Mouse (Mus musculus): ENCODE data around the gene Sprr1a. TPM values are rescaled to one million over a fixed set of nuclear protein-coding genes. Genes with fewer than 3 reads are reported as not detected.

The Sprr1a gene
- polyA plus RNA-seq, 1 experiment from 2014 or later: not detected

DNA sequence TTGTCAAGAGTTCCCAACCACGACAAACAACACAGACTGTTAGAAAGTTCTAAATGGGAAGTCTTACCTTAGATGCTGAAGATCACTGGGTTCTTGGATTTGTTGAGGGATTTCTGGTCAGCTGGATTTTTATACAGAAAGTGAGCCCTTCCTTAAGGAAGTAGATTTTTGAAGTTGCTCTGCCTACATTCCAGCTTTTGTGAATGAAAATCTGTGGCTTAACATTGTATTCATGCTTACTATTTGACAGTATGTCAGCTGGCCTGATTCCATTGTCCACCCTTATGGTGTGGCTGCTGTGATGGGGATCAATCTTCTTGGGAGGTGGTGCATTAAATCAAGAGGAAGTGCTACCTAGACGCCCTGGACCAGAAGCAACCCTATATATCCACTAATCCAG lies 27.1 kb downstream of the Sprr1a start, which contains the start of gene Sprr3:
Gene Sprr3, minus strand, starts transcription at position 101 of the 400 bp plus-strand sequence.
- H3K4me1 ChIP-seq (replicated peaks): no peaks in the 10 kb centered on the region
- ATAC-seq (ENCODE audit: low read depth): no peak
- no peaks in the 10 kb centered on the region for H3K27me3 ChIP-seq
- H3K9me3 ChIP-seq (replicated peaks): no peaks in the 10 kb centered on the region
- no peak within 1 kb of the TSS for H3K9ac ChIP-seq
- H3K4me3 ChIP-seq (replicated peaks): no peak within 1 kb of the TSS
- WGBS (ENCODE audit: insufficient replicate concordance): 43% methylated on average over 2 of the region's 2 CpGs
- H3K36me3 ChIP-seq: no peaks in the 10 kb centered on the region
- no peak within 1 kb of the TSS for H3K4me2 ChIP-seq
- no peak for DNase-seq
- H3K27ac ChIP-seq: no peak within 1 kb of the TSS

GRCm38 (mm10) chr3:92455151-92455550 lies 30.5 kb downstream of the Sprr1a start:
- no peak for DNase-seq
- H3K9ac ChIP-seq: no peak overlapping the region
- H3K36me3 ChIP-seq: no peaks in the 10 kb centered on the region
- 74% methylated on average over 5 of the region's 5 CpGs for WGBS (ENCODE audit: insufficient replicate concordance)
- no peak for ATAC-seq (ENCODE audit: low read depth)
- H3K27me3 ChIP-seq: no peaks in the 10 kb centered on the region
- no peaks in the 10 kb centered on the region for H3K9me3 ChIP-seq (replicated peaks)
- H3K4me2 ChIP-seq: no peak overlapping the region
- no peak overlapping the region for H3K27ac ChIP-seq
- H3K4me1 ChIP-seq (replicated peaks): no peaks in the 10 kb centered on the region
- H3K4me3 ChIP-seq (replicated peaks): no peak overlapping the region

- no peak overlapping the region for H3K4me2 ChIP-seq
- H3K27ac ChIP-seq: no peak overlapping the region
- ATAC-seq (ENCODE audit: low read depth) (no peak), DNase-seq (no peak)
- H3K4me1 ChIP-seq (replicated peaks): no peaks in the 10 kb centered on the region
- H3K9ac ChIP-seq: no peak overlapping the region
- WGBS (ENCODE audit: insufficient replicate concordance): 58% methylated on average over 3 of the region's 3 CpGs
- no peaks in the 10 kb centered on the region for H3K9me3 ChIP-seq (replicated peaks)
- no peaks in the 10 kb centered on the region for H3K27me3 ChIP-seq
- no peak overlapping the region for H3K4me3 ChIP-seq (replicated peaks)
- no peaks in the 10 kb centered on the region for H3K36me3 ChIP-seq
Measured at GRCm38 (mm10) chr3:92440177-92440576, 45.5 kb downstream of the Sprr1a start.

GRCm38 (mm10) chr3:92438689-92439088 lies 47.0 kb downstream of the Sprr1a start, which contains the start of gene Sprr1b:
Gene Sprr1b (minus strand): TSS chr3:92438789.
- Histone ChIP-seq H3K27me3 (no peaks in the 10 kb centered on the region), H3K36me3 (no peaks in the 10 kb centered on the region), H3K27ac (no peak within 1 kb of the TSS), H3K4me2 (no peak within 1 kb of the TSS), H3K9me3 (replicated peaks) (no peaks in the 10 kb centered on the region), H3K4me3 (replicated peaks) (no peak within 1 kb of the TSS), H3K4me1 (replicated peaks) (no peaks in the 10 kb centered on the region), H3K9ac (no peak within 1 kb of the TSS)
- no peak for ATAC-seq (ENCODE audit: low read depth)
- WGBS (ENCODE audit: insufficient replicate concordance): 72% methylated on average over 3 of the region's 3 CpGs
- no peak for DNase-seq

Other genes with a start within 250 kb of the Sprr1a start
- not detected in 2 replicates for gene Sprr2a3, start 200.5 kb downstream of the Sprr1a start, polyA plus RNA-seq (2015; fragmentation: Nextera tagmentation; extraction: Ambion mirVana)
- not detected in 2 replicates for gene Sprr2b, start 169.3 kb downstream of the Sprr1a start, polyA plus RNA-seq (2015; fragmentation: Nextera tagmentation; extraction: Ambion mirVana)
- not detected in 2 replicates for gene Sprr2d, start 146.8 kb downstream of the Sprr1a start, polyA plus RNA-seq (2015; fragmentation: Nextera tagmentation; extraction: Ambion mirVana)
- gene Sprr2e, start 133.8 kb downstream of the Sprr1a start, polyA plus RNA-seq (2015; fragmentation: Nextera tagmentation; extraction: Ambion mirVana): not detected in 2 replicates
- gene Sprr2f, start 120.7 kb downstream of the Sprr1a start, polyA plus RNA-seq (2015; fragmentation: Nextera tagmentation; extraction: Ambion mirVana): not detected in 2 replicates
- not detected in 2 replicates for gene Sprr2h, start 100.2 kb downstream of the Sprr1a start, polyA plus RNA-seq (2015; fragmentation: Nextera tagmentation; extraction: Ambion mirVana)
- not detected in 2 replicates for gene Sprr2i, start 77.9 kb downstream of the Sprr1a start, polyA plus RNA-seq (2015; fragmentation: Nextera tagmentation; extraction: Ambion mirVana)
- gene Sprr2j-ps, start 67.8 kb downstream of the Sprr1a start, polyA plus RNA-seq (2015; fragmentation: Nextera tagmentation; extraction: Ambion mirVana): not detected in 2 replicates
- gene Gm9774, start 56.5 kb downstream of the Sprr1a start, polyA plus RNA-seq (2015; fragmentation: Nextera tagmentation; extraction: Ambion mirVana): 9.1 and 10.0 TPM in 2 replicates
- not detected in 2 replicates for gene Sprr2k, start 53.3 kb downstream of the Sprr1a start, polyA plus RNA-seq (2015; fragmentation: Nextera tagmentation; extraction: Ambion mirVana)
- not detected in 2 replicates for gene Sprr1b, start 47.1 kb downstream of the Sprr1a start, polyA plus RNA-seq (2015; fragmentation: Nextera tagmentation; extraction: Ambion mirVana)
- not detected in 2 replicates for gene Sprr3, start 27.2 kb downstream of the Sprr1a start, polyA plus RNA-seq (2015; fragmentation: Nextera tagmentation; extraction: Ambion mirVana)
- not detected in 2 replicates for gene Sprr4, start 14.6 kb upstream of the Sprr1a start, polyA plus RNA-seq (2015; fragmentation: Nextera tagmentation; extraction: Ambion mirVana)
- gene 2310046K23Rik, start 48.6 kb upstream of the Sprr1a start, polyA plus RNA-seq (2015; fragmentation: Nextera tagmentation; extraction: Ambion mirVana): not detected in 2 replicates
- 0.05 and 0.10 TPM in 2 replicates for gene Ivl, start 87.8 kb upstream of the Sprr1a start, polyA plus RNA-seq (2015; fragmentation: Nextera tagmentation; extraction: Ambion mirVana)
- not detected in 2 replicates for gene Smcp, start 103.1 kb upstream of the Sprr1a start, polyA plus RNA-seq (2015; fragmentation: Nextera tagmentation; extraction: Ambion mirVana)
- not detected in 2 replicates for gene 2210017I01Rik, start 121.6 kb upstream of the Sprr1a start, polyA plus RNA-seq (2015; fragmentation: Nextera tagmentation; extraction: Ambion mirVana)
- not detected in 2 replicates for gene Lce6a, start 135.8 kb upstream of the Sprr1a start, polyA plus RNA-seq (2015; fragmentation: Nextera tagmentation; extraction: Ambion mirVana)
- not detected in 2 replicates for gene Lce1a1, start 162.4 kb upstream of the Sprr1a start, polyA plus RNA-seq (2015; fragmentation: Nextera tagmentation; extraction: Ambion mirVana)
- gene Lce1b, start 171.0 kb upstream of the Sprr1a start, polyA plus RNA-seq (2015; fragmentation: Nextera tagmentation; extraction: Ambion mirVana): not detected in 2 replicates
- not detected in 2 replicates for gene Lce1a2, start 184.4 kb upstream of the Sprr1a start, polyA plus RNA-seq (2015; fragmentation: Nextera tagmentation; extraction: Ambion mirVana)
- not detected in 2 replicates for gene Lce1c, start 193.4 kb upstream of the Sprr1a start, polyA plus RNA-seq (2015; fragmentation: Nextera tagmentation; extraction: Ambion mirVana)
- gene Lce1d, start 201.3 kb upstream of the Sprr1a start, polyA plus RNA-seq (2015; fragmentation: Nextera tagmentation; extraction: Ambion mirVana): not detected in 2 replicates
- not detected in 2 replicates for gene Lce1e, start 223.2 kb upstream of the Sprr1a start, polyA plus RNA-seq (2015; fragmentation: Nextera tagmentation; extraction: Ambion mirVana)
- gene Lce1f, start 234.5 kb upstream of the Sprr1a start, polyA plus RNA-seq (2015; fragmentation: Nextera tagmentation; extraction: Ambion mirVana): not detected in 2 replicates

All from liver, embryonic 13.5 days (tissue).